Mouse (Mus musculus) thymus, adult 18-20 months (tissue): ENCODE measurements around the gene Gm8909.
"Not testable (repeated sequence)": the region's sequence is repeated elsewhere in the genome, so short reads cannot be mapped to it uniquely, and the experiment has no call there.

Source experiments
- DNase-seq, 2 experiments: peaks; one replicate each; pipeline ENCODE4 v3.0.0; 2022; ENCODE audit warnings: mixed read lengths in 2 of 2

Gene Gm8909

GRCm38 (mm10) chr17:36161129-36162051 lies 6.9 kb downstream of the Gm8909 start:
- DNase-seq, result no peak

DNA sequence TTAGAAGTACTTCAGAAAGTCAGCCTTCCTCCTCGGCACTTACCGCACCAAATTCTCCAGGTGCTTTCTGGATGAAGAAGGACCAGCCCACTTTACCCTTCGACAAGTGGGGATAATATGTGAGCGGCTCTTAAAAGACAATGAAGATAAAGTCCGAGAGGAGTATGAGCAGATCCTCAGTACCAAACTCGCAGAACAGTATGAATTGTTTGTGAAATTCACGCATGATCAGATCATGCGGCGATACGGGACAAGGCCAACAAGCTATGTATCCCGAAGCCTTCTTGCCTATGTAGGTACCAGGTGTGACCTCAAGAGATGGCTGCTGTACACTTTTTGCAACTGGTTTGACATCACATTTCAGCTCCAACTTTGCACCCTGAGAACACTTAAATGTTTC lies 10.1 kb downstream of the Gm8909 start:
- DNase-seq, result not testable (repeated sequence)

DNA sequence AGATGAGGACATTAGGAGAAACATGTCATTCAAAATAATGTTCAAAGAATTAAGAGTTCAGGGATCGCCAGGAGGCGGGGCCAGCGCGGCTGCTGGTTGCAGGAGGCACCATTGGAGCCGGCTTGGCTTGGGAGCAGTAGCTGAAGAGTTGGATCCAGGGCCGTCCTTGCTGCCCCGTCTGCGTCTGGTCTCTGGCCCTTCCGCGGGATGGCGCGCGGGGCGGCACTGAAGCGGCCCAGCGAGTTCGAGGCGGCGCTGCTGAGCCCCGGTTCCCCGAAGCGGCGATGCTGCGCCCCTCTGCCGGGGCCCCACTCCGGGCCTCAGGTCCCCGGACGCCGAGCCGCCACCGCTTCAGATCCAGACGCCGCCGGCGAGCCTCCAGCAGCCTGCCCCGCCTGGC lies 10.6 kb downstream of the Gm8909 start:
- DNase-seq, result not testable (repeated sequence)

DNA sequence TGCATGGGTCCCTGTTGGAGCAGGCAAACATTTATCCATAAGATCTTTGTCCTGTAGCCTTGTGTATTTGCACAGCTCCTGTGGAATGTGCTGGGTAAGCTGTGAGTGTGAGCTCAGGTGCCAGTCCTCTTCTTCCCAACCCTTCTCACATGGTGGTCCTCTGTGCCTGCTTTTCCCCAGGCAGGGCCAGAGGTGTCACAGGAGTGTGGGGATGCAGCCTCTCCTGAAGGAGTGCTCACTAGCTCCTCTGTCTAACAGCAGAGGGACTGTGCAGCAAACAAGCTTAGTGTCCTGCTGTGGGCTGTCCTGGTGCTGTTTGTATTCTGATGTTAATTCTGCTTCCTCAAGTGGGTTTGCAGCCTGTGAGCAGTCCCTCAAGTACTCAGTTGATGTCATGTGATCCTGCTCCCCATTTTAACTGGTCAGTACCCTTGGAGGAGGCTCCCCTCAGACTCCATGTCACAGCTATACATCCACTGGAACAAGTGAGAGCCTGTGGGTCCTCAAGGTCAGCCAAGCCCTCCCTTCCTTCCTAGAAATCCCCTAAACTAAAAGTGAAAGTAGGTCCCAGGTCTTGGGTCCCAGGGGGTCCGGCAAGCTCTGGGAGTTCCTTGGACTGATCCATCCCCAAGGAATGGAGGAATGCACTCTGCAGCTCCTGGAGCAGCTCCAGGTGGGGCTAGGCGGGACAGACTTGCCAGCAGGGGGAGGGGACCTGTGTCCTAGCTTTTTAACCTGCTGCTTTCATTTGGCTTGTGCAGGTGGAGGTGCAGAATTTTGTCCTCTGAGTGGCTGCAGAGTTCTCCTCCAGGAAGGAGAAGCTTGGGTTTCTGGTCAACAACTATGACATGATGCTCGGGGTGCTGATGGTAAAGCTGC lies 13.8 kb downstream of the Gm8909 start:
- DNase-seq, result no peak

- not testable (repeated sequence) for DNase-seq
These were observed 17.1 kb downstream of the Gm8909 start for GRCm38 (mm10) chr17:36151200-36151599.

- DNase-seq, result not testable (repeated sequence)
These were observed 19.9 kb downstream of the Gm8909 start for GRCm38 (mm10) chr17:36148468-36148867.

DNA sequence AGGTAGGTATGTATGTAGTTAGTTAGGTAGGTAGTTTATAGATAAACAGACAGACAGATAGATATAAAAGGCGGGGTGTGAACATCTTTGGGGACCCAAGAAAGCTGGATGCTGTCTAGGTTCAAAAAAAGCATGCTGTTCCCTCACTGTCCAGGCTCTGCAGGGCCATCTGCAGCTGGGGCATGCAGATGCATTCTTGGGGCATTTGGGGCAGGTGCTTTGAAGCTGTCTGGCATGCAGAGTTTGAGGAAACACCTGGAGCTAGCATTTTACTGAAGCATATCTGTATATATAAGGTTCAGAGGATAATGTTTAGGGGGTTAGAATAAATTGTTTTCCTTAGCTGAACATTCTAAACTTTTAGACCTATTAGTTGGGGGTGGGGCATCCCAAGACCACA lies 21.4 kb downstream of the Gm8909 start:
- peak in 1 of 2 experiments; percentile 56 for DNase-seq

DNA sequence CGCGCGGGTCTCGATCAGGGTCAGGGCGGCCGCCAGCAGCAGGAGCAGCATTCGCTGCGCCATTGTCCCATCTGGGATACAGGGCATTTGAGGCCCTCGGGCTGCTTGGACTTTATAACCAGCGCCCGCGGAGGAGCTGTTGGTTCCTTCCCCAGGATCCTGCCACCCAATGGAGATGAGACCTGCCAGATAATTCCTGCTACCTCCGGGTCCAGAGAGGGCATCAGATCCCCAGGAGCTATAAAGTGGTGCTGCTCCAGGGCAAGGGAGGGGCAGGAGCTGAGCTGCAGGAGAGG lies 22.5 kb downstream of the Gm8909 start:
- not testable (repeated sequence) for DNase-seq

GRCm38 (mm10) chr17:36145111-36145860 lies 23.1 kb downstream of the Gm8909 start:
- DNase-seq, result peak in 1 of 2 experiments; percentile 35

DNA sequence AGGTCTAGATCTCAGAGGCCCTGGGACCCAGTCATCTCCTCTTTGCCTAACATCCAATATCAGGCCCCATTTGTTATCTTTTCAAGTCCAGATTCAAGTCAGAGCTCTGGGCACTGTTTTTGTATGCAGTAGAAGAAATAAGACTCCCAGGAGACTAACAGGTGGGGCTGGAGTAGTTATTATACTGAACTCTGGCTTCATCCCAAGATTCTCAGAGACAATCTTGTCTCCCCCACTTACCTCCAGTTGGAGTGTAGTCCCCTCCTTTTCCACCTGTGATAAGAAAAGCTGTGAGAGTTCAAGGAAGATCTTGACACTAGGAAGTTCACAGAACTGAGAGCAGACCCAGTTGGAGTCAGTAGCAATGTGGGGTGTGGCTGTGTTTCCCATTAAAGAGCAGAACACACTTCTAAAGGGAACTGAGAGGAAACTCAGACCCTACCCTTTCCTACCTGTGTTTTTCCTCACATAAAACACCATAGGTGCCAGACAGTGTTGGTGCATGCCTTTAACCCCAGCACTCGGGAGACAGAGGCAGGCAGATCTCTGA lies 32.0 kb downstream of the Gm8909 start:
- not testable (repeated sequence) for DNase-seq

DNA sequence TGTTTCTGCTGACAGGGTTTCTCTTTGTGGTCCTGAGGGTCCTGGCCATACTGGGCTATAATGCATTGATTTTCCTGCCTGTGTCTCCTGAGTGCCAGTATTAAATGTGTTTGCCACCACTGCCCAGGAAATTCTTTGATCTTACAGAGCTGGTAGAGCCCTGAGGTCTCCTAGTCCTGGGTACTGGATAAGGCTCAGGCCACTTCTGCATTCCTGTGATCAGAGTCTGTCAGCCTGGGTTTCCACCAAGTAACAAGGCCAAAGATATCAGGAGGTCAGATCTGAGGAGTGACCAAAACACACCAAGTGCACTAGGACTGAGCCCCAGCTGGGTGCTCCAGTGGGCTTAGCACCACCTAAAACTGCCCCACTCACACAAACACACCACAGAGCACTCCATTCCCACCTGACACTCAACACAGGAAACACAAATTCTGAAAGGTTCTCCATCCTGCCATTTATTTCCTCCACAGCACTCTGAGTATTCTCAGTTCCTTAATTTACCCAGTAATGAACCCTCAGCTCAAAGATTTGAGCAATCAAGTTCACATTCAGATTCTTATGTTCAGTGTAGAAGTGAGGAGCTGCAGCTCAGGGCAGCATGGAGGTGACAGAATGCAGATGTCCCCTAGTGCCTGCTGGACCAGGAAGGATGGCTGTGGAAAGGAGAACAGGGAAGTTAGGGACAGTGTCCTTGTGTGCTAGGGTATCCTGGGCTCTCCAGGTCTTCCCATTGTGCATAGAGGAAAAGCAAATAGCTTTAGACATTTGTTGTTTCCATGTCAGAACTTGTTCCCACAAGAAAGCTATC lies 32.7 kb downstream of the Gm8909 start:
- DNase-seq, result not testable (repeated sequence)

GRCm38 (mm10) chr17:36131516-36132265 lies 36.6 kb downstream of the Gm8909 start:
- peak in 1 of 2 experiments; percentile 68 for DNase-seq

- DNase-seq, result not testable (repeated sequence)
These were observed 39.1 kb downstream of the Gm8909 start, which contains the start of gene Gm7030 for GRCm38 (mm10) chr17:36128968-36129817. Gm7030 (minus strand) TSS chr17:36129425.

DNA sequence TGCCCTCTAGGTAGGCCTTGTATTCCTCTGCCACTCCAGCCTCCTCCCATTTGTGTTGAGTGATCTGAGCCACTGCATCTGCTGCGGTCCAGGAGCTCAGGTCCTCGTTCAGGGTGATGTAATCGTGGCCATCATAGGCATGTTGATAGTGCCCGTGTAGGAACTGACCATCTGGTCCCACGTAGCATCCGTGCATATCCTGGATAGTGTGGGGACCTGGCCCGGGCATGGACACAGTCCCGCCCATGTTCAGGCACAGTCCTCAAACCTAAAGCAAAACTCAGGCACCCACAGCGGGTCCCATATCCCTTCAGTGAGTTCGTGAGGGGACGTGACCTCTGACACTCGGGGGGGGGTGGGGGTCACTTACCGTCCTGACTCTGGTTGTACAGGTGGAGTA lies 39.8 kb downstream of the Gm8909 start:
- DNase-seq, result not testable (repeated sequence)

DNA sequence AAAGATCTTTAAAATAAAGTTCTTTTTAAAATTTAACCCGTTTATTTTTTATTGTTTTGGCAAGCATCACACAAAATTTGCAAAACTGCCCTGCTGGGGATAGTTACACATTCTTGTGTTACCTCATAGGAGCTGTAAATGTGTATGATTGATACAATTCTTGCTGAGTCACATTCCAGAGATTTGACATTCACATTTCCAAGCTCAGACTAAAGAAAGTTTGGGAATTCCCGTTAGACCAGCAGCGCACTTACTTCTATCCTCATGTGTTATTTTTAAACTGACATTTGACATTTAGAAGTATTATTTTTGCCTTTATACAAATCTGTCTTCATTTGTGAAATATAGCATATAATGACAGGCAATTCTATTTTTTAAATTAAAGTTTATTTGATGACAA lies 44.2 kb downstream of the Gm8909 start:
- DNase-seq, result not testable (repeated sequence)

DNA sequence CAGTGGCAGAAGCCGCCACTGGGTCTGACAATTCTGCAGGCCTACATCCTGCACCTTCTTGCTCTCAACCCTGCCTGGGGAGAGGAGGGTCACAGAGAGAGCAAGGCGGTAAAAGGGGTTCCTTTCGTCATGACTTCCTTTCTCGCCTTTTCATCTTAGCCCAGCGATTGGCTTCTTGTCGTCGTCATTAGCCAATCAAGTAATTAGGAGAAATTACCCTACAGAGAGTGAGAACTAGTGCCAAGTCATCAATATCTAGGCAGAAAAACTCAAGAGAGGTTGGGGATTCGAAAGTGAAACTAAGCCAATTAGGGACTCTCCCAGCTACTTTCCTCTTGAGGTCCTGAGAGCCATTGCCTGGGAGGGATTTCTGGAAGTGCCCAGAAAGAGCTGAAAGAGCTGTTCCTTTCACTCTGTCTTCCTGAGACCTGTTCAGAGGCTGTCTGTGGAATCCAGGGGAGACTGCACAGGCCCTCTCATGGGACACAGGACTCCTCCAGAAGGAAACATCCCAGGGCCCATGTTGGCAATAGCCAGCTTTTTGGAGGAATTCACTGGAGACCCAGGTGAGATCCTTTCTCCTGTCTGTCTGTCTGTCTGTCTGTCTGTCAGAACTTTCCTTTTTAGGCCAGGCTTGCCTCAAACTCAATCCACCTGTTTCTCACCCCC lies 46.9 kb downstream of the Gm8909 start, which contains the start of gene Gm19684:
Gene Gm19684, plus strand, starts transcription at position 327 of the 669 bp plus-strand sequence.
- DNase-seq, result peak; percentile 61 to 85

GRCm38 (mm10) chr17:36120839-36121238 lies 47.5 kb downstream of the Gm8909 start:
- not testable (repeated sequence) for DNase-seq

GRCm38 (mm10) chr17:36116545-36116944 lies 51.8 kb downstream of the Gm8909 start:
- not testable (repeated sequence) for DNase-seq
